Mouse (Mus musculus) embryonic facial prominence, embryonic 13.5 days (tissue): ENCODE data around the gene Gphn. TPM values are rescaled to one million over a fixed set of nuclear protein-coding genes. Genes with fewer than 3 reads are reported as not detected.
"Not testable (repeated sequence)": the region's sequence is repeated elsewhere in the genome, so short reads cannot be mapped to it uniquely, and the experiment has no call there.

ENCODE experiments used
- ATAC-seq: fragments of 200-750 bp; cut with Nextera tagmentation; 2 replicates; pipeline ENCODE4 v1.8.0; 2017; ENCODE audit warnings: low read depth; ENCODE audit not compliant: insufficient number of reproducible peaks, insufficient read depth, low FRiP score, low TSS enrichment
- H3K27ac ChIP-seq: fragments of 300-500 bp; sonication (generic); 2 replicates; pipeline ENCODE4 v1.5.1; 2015; ENCODE audit warnings: moderate library complexity, mild to moderate bottlenecking, inconsistent platforms
- H3K27me3 ChIP-seq: fragments of 300-500 bp; sonication (generic); 2 replicates; pipeline ENCODE4 v1.6.1; 2015; ENCODE audit warnings: mild to moderate bottlenecking, inconsistent platforms
- H3K36me3 ChIP-seq: fragments of 300-500 bp; sonication (generic); 2 replicates; pipeline ENCODE4 v1.6.1; 2015; ENCODE audit warnings: mild to moderate bottlenecking, inconsistent platforms
- H3K4me1 ChIP-seq: fragments of 300-500 bp; sonication (generic); 2 replicates; pipeline ENCODE4 v1.6.1; 2015; ENCODE audit warnings: inconsistent platforms
- H3K4me2 ChIP-seq: fragments of 300-500 bp; sonication (generic); 2 replicates; pipeline ENCODE4 v1.6.1; 2015; ENCODE audit warnings: moderate library complexity, mild to moderate bottlenecking, inconsistent platforms
- H3K4me3 ChIP-seq: fragments of 300-500 bp; sonication (generic); 2 replicates; pipeline ENCODE4 v1.5.1; 2015; ENCODE audit warnings: mild to moderate bottlenecking, inconsistent platforms
- H3K9ac ChIP-seq: fragments of 300-500 bp; sonication (generic); 2 replicates; pipeline ENCODE4 v1.6.1; 2015; ENCODE audit warnings: mild to moderate bottlenecking, inconsistent platforms
- H3K9me3 ChIP-seq: fragments of 300-500 bp; sonication (generic); 2 replicates; pipeline ENCODE4 v1.6.1; 2016; ENCODE audit warnings: inconsistent platforms
- WGBS: fragments of 180-500 bp; shearing (Covaris S2); methylation state at CpG from one replicate; pipeline ENCODE4 v1.1.7; 2015; ENCODE audit warnings: mixed read lengths; 5-methylcytosine and 5-hydroxymethylcytosine counted together
- polyA plus RNA-seq: library from polyadenylated mRNA; unstranded; fragments of >200 nt; fragmentation: Nextera tagmentation; extraction: Ambion mirVana; gene quantifications from 2 replicates; pipeline ENCODE4 v1.2.1, GENCODE M21; 2015

Gene Gphn
- polyA plus RNA-seq, 1 experiment from 2014 or later = 12.8 TPM

DNA sequence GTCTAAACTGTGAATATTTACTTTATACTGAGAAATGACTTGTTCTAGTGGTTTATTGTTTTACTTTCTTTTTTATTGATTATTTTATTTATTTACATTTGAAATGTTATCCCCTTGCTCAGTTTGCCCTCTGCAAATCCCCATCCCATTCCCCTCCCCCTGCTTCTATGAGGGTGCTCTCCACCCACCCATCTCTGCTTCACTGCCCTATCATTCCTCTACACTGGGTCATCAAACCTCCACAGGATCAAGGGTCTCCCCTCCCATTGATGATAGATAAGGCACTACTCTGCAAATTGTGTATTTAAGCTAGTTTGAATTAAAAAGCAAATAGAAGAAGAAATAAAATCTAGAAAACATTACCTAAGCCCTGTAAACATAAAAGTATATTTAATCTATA is 163.1 kb downstream of the Gphn start:
- no peak for ATAC-seq
- Histone ChIP-seq H3K4me2 (no peak overlapping the region), H3K9me3 (no peaks in the 10 kb centered on the region), H3K27me3 (no peaks in the 10 kb centered on the region), H3K36me3 (no peaks in the 10 kb centered on the region), H3K27ac (no peak overlapping the region), H3K4me3 (no peak overlapping the region), H3K4me1 (no peaks in the 10 kb centered on the region), H3K9ac (no peak overlapping the region)

DNA sequence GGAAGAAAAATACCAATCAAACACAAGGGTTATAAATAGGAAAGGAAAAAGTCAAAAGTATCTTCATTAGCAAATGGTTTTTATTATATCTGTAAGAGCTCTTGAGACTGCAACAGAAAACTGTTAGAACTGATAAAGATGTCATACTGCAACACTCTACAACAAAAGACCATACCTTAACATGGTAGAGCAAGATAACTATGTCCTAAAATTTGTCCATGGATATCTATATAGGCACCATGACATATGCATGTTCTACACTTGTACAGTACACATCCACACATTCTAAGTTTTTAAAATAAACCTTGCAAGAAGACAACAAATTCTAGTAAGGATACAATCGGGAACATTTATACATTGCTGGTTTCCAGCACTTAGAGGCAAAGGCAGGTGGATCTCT is 169.1 kb downstream of the Gphn start:
- no peaks in the 10 kb centered on the region for H3K4me1 ChIP-seq
- H3K9me3 ChIP-seq = no peaks in the 10 kb centered on the region
- H3K27ac ChIP-seq = no peak overlapping the region
- 88% methylated on average over 1 of the region's 1 CpGs for WGBS
- H3K4me2 ChIP-seq = no peak overlapping the region
- H3K36me3 ChIP-seq = no peaks in the 10 kb centered on the region
- ATAC-seq = no peak
- H3K9ac ChIP-seq = no peak overlapping the region
- no peak overlapping the region for H3K4me3 ChIP-seq
- H3K27me3 ChIP-seq = no peaks in the 10 kb centered on the region

DNA sequence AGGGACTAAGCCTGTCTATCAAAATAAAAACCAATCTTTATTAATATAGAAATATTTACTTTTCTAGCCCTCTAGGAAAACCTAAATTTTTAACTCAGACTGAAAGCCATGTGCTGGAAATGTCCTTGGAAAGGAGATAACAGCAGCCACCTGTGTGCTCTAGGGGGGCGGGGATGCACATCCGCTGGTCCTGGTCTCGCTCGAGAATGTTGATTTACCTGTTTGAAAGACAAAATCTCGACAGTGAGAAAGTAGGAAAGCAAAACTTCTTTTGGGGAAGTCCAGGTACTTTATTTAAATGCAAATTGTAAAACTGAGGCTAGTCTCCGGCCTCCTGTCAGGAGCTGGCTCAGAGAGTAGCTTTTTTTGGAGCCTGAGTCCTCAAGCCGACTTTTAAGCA is 181.3 kb downstream of the Gphn start:
- not testable (repeated sequence) for ATAC-seq, H3K4me3 ChIP-seq, H3K4me2 ChIP-seq, H3K27ac ChIP-seq, H3K27me3 ChIP-seq, H3K4me1 ChIP-seq, H3K36me3 ChIP-seq, H3K9me3 ChIP-seq, H3K9ac ChIP-seq
- WGBS = 44% methylated on average over 7 of the region's 7 CpGs

DNA sequence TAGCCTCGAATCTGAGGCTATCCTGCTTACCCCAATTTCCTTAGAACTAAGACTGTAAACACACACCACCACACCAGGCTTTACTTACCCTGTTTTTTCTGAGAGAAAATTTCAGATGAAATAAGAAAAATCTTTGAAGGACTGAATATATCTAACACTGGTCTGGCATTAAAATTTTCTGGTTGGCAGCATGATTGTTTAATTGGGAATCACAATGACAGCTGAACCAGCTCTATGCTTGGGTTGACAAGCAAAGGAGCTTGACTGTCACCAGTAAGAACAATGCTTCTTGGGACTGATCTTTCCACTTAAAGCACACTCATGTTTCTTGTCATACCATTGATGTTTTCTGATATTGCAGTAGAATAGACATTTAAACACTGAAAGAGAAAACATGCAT is 296.0 kb downstream of the Gphn start:
- Histone ChIP-seq H3K27me3 (no peaks in the 10 kb centered on the region), H3K4me1 (no peaks in the 10 kb centered on the region), H3K36me3 (no peaks in the 10 kb centered on the region), H3K27ac (no peak overlapping the region), H3K9ac (no peak overlapping the region), H3K9me3 (no peaks in the 10 kb centered on the region), H3K4me3 (no peak overlapping the region), H3K4me2 (no peak overlapping the region)
- no peak for ATAC-seq
- WGBS = 34% methylated on average over 1 of the region's 1 CpGs

DNA sequence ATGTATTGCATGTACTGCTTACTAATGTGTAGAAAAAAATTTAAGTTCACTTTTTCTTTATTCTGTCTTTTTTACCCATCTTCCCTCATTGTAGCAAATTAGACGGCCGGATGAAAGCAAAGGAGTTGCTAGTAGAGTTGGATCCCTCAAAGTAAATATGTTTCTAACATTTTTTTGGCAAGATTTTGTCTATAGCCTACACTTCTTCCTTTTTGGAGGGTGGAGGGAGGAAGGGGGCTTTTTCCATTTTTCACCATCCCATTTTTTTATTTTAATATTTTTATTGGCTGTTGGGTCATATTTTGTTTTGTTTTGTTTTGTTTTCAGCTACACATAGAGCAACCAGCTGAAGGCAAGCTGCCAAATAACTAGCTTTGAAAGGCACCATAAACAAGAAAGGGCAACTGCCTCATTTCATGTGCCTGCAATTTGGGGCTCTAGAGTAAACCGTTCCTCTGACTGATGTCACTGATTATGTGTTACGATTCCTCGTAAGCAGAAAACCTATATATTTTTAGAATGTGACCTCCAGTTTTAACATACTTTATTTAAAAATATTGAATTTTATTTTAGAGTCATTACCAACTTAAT is 296.7 kb downstream of the Gphn start:
- Histone ChIP-seq H3K27me3 (no peaks in the 10 kb centered on the region), H3K9ac (no peak overlapping the region), H3K36me3 (no peaks in the 10 kb centered on the region), H3K27ac (no peak overlapping the region), H3K9me3 (no peaks in the 10 kb centered on the region), H3K4me1 (no peaks in the 10 kb centered on the region), H3K4me3 (no peak overlapping the region), H3K4me2 (no peak overlapping the region)
- 75% methylated on average over 5 of the region's 5 CpGs for WGBS
- no peak for ATAC-seq

DNA sequence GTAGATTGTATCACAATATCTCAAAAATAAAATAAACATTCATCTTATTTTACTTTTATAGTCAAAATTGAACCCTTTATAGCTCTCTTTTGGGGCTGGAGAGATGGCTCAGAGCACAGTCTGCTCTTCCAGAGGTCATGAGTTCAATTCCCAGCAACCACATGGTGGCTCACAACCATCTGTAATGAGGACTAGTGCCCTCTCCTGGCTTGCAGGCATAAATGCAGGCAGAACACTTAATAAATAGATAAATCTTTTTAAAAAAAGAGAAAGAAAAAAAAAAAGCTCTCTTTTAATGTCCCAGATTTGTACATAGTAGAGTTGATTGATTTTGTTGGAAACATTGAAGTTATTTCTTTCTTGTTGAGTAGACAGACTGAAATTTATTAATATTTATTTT is 311.4 kb downstream of the Gphn start:
- not testable (repeated sequence) for H3K4me1 ChIP-seq, H3K27me3 ChIP-seq, H3K36me3 ChIP-seq, H3K9me3 ChIP-seq, H3K4me3 ChIP-seq, ATAC-seq, H3K4me2 ChIP-seq, H3K9ac ChIP-seq, H3K27ac ChIP-seq

DNA sequence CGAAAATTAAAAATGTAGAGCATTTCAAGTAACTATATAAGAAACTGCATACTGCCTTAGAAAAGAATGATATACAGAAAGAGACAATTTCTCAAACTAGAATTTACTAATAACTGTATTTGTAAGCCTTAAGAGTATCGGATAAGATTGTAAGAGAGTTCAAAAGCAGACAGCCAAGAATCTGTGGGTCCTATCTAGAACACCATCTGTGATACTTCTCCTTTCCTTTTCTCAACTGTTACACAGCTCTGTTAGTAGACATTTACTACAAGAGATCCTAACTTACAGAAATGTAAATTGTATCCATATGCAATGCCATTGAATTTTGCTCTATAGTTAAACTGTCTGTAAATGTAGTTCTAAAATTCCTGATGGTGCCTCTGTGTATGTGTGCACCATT is 324.7 kb downstream of the Gphn start:
- Histone ChIP-seq H3K9ac (no peak overlapping the region), H3K9me3 (no peaks in the 10 kb centered on the region), H3K4me3 (no peak overlapping the region), H3K4me2 (no peak overlapping the region), H3K27ac (no peak overlapping the region), H3K36me3 (no peaks in the 10 kb centered on the region), H3K4me1 (no peaks in the 10 kb centered on the region), H3K27me3 (no peaks in the 10 kb centered on the region)
- no peak for ATAC-seq
- whole genome bisulfite sequencing = 83% methylated on average over 2 of the region's 2 CpGs

DNA sequence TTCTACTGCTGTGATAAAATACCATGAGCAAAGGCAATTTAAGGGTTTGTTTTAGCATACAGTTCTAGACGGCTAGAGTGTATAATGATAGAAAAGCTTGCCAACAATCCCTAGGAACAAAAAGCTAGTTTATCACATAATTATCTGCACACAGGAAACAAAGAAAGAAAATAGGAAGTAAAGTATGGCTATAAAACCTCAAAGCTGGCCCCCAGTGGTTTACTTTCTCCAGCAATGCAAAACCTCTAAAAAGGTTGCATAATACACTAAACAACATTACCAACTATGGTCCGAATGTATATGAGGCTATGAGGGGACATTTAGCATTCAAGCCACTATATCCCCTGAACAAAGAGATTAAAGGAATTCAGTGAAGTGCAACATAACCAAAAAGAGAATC is 405.6 kb downstream of the Gphn start:
- no peak for ATAC-seq
- H3K4me3 ChIP-seq = no peak overlapping the region
- H3K27me3 ChIP-seq = no peaks in the 10 kb centered on the region
- H3K36me3 ChIP-seq = no peaks in the 10 kb centered on the region
- no peak overlapping the region for H3K4me2 ChIP-seq
- H3K9me3 ChIP-seq = no peaks in the 10 kb centered on the region
- 76% methylated on average over 2 of the region's 2 CpGs for WGBS
- no peaks in the 10 kb centered on the region for H3K4me1 ChIP-seq
- no peak overlapping the region for H3K9ac ChIP-seq
- no peak overlapping the region for H3K27ac ChIP-seq

DNA sequence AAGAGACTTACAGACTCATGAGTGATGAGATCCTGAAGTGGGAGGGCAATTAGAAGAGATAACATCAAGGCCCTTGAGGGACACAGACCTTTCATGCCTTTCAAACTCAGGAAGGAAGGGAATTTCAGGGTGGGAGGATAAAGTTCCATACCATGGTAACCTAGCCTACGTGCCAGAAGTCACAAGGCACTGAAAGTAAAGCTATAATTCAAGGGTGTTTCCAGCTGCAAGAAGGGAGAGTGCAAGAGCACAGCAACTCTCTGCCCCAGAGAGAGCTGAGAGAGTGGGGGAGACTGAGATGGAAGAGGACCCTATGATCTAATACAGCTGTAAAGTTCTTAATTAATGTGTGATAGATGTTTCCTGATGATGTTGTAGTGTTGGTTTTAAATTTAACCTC is 413.3 kb downstream of the Gphn start:
- H3K4me3 ChIP-seq = no peak overlapping the region
- ATAC-seq = no peak
- no peaks in the 10 kb centered on the region for H3K36me3 ChIP-seq
- H3K27me3 ChIP-seq = no peaks in the 10 kb centered on the region
- no peaks in the 10 kb centered on the region for H3K4me1 ChIP-seq
- no peaks in the 10 kb centered on the region for H3K9me3 ChIP-seq
- no peak overlapping the region for H3K4me2 ChIP-seq
- 12% methylated on average over 1 of the region's 1 CpGs for WGBS
- H3K9ac ChIP-seq = no peak overlapping the region
- H3K27ac ChIP-seq = no peak overlapping the region

DNA sequence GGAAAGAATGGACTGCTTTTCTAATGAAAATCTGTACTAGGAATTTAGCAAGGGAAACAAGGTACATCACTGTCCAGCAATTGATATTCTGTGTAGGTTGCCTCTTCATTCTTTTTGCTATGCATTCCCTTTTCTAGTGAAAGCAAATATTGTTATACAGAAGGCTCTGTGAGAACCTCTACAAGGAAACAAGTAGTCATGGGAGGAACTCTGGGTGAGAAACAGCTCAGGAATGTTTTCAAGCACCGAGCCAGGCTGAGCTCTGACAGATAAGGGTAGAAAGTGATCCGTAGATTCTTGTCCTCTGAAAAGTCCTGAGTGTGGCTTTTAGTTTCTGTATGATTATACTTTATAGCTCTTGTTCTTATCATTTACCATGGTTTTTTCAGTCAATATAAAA is 413.9 kb downstream of the Gphn start:
- Histone ChIP-seq H3K9ac (no peak overlapping the region), H3K4me2 (no peak overlapping the region), H3K4me1 (no peaks in the 10 kb centered on the region), H3K4me3 (no peak overlapping the region), H3K27ac (no peak overlapping the region), H3K27me3 (no peaks in the 10 kb centered on the region), H3K36me3 (no peaks in the 10 kb centered on the region), H3K9me3 (no peaks in the 10 kb centered on the region)
- ATAC-seq = no peak
- WGBS = 55% methylated on average over 2 of the region's 2 CpGs

DNA sequence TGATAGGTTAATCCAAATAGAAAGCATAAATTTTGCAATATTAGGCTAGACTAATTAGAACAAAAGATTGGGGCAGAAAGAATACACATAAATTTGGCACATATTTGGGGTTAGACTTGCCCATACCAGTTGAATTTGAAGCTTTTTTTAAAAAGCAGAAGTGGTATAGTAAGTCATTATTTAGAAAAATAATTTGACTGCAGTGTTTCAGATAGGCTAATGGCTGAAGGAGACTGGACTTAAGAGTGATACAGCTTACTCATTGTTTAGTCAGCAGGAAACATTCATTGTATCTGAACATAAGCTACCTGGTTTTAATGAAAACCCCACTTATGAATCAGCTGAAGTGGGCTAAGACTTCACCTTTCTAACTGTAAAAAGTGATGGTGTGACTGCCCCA is 415.0 kb downstream of the Gphn start:
- Histone ChIP-seq H3K27ac (no peak overlapping the region), H3K4me3 (no peak overlapping the region), H3K4me2 (no peak overlapping the region), H3K36me3 (no peaks in the 10 kb centered on the region), H3K9me3 (no peaks in the 10 kb centered on the region), H3K27me3 (no peaks in the 10 kb centered on the region), H3K9ac (no peak overlapping the region), H3K4me1 (no peaks in the 10 kb centered on the region)
- no peak for ATAC-seq

DNA sequence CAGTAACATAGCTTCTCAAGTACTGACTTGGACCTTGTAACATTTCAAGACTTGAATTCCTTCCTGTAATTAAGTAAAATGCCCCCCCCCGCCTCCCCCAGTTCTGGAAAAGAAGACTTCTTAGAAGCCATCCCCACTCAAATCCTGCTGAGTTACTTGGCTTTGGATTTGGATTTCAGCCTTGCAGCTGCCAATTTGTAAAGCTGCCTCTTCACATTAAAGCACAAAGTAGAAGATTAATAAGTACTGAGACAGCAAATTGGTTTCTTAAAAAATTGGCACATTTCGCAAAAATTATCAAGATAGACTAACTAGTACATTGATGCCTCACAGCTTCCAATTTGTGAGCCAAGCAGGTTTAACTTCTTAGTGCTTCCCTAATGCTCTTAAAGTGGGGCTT is 417.5 kb downstream of the Gphn start:
- H3K4me2 ChIP-seq = no peak overlapping the region
- no peak overlapping the region for H3K9ac ChIP-seq
- 68% methylated on average over 2 of the region's 2 CpGs for WGBS
- H3K36me3 ChIP-seq = no peaks in the 10 kb centered on the region
- H3K9me3 ChIP-seq = no peaks in the 10 kb centered on the region
- no peaks in the 10 kb centered on the region for H3K4me1 ChIP-seq
- ATAC-seq = no peak
- H3K27me3 ChIP-seq = no peaks in the 10 kb centered on the region
- no peak overlapping the region for H3K27ac ChIP-seq
- no peak overlapping the region for H3K4me3 ChIP-seq

DNA sequence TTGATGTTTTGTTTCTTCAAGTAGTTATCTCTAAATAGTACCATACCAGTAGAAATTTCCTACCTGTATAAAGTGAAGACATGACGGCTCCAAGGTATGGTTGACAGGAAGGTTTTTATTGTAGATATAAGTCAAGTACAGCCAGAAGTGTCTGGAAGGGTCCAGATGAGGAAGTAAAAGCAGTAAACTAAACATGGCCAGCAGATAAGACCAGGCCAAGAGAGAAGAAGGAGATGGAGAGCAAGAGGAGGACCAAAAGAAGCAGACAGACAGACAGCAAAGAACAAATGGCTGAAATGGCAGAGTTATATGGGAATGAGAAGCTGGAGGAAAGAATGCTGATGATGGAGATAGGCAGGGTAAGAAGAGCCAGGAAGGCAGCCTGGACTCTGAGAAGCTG is 419.1 kb downstream of the Gphn start:
- H3K4me3 ChIP-seq = no peak overlapping the region
- H3K4me1 ChIP-seq = no peaks in the 10 kb centered on the region
- H3K4me2 ChIP-seq = no peak overlapping the region
- no peaks in the 10 kb centered on the region for H3K36me3 ChIP-seq
- no peak overlapping the region for H3K27ac ChIP-seq
- H3K27me3 ChIP-seq = no peaks in the 10 kb centered on the region
- WGBS = 89% methylated on average over 1 of the region's 1 CpGs
- ATAC-seq = no peak
- H3K9me3 ChIP-seq = no peaks in the 10 kb centered on the region
- no peak overlapping the region for H3K9ac ChIP-seq
